Mouse (Mus musculus): ENCODE results near the gene Hoxa4. TPM values are rescaled to one million over a fixed set of nuclear protein-coding genes. Genes with fewer than 3 reads are reported as not detected.
A peak's percentile ranks its signal among the peaks of the same experiment; 100 is the strongest.

Hoxa4 gene
- total and polyA plus RNA-seq, 2 experiments from 2014 or later, result 0.22 TPM; not detected in 1

DNA sequence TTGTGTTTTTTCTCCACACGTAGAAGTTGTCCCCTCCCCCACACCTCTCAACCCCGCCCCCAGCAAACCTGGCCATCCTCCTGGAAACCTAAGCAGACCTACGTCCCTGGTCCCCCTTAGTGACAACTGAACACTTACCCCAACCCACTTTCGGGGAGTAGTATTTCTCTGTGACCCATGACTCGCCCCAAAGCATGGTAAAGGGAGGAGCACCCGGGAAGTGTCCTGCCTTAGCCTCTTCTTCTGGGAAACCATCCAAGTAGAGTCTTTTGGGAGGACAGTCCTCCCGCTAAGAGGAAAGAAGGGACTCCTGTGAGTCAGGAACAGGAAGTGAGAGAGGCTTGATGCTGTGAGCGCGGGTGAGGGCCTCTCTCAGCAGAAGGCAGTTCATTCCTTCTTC, 31.6 kb downstream of the Hoxa4 start:
- WGBS, result 7% methylated on average over 8 of the region's 9 CpGs
- no peak for TF ChIP-seq CTCF (IDR thresholded peaks at IDR 0.05)
- H3K27ac ChIP-seq (ENCODE audit: low read depth, low read length), result no peak overlapping the region
- ATAC-seq (ENCODE audit: low FRiP score) (no peak), DNase-seq (ENCODE audit: low spot score) (no peak)
- no peak overlapping the region for H3K4me3 ChIP-seq (ENCODE audit: low read depth, low read length)
- H3K27me3 ChIP-seq (ENCODE audit: insufficient read depth, low read length), result peaks cover 82% of the 10 kb centered on the region
- H3K4me2 ChIP-seq (ENCODE audit: low read depth, low read length, poor library complexity, severe bottlenecking), result no peak overlapping the region
- no peak overlapping the region for H3K9ac ChIP-seq (replicated peaks; ENCODE audit: low read length, poor library complexity, severe bottlenecking)
- H3K36me3 ChIP-seq (ENCODE audit: insufficient read depth, low read length), result no peaks in the 10 kb centered on the region
- H3K9me3 ChIP-seq (ENCODE audit: low read length), result no peaks in the 10 kb centered on the region
- H3K4me1 ChIP-seq (ENCODE audit: insufficient read depth, low read length), result peaks cover 5% of the 10 kb centered on the region; the same call in 1 of the 2 replicates

DNA sequence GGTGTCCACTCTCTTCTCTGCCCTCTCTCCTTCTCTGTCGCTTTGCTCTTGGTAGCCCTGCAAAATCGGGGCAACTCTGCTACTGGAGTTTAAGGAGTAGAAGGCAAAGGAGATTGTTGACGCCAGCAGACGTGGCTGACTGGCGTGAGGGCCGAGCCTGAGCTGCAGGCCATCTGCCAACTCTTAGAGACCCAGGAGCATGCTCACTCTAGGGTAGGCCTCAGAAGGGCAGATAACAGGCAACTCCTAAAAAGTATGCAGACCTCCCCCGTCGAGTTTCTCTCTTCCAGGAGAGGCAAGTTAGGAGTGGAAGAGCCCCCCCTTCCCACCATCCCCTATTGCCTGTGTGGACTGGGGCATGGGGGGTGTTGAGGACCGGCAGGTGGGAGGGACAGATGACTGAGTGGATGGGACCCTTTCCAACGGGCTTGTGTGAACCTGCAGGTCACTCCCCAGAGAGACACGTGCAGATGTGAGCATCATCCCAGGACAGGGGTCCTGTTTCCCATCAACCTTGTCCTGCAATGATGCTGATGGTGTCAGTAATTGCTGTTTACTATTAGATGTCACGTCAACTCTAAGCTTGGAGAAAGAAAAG, 32.3 kb downstream of the Hoxa4 start:
- H3K27ac ChIP-seq (ENCODE audit: low read depth, low read length), result no peak overlapping the region
- peaks cover 86% of the 10 kb centered on the region for H3K27me3 ChIP-seq (ENCODE audit: insufficient read depth, low read length)
- no peak for TF ChIP-seq CTCF (IDR thresholded peaks at IDR 0.05)
- ATAC-seq (ENCODE audit: low FRiP score) (peak; percentile 41), DNase-seq (ENCODE audit: low spot score) (no peak)
- H3K9ac ChIP-seq (replicated peaks; ENCODE audit: low read length, poor library complexity, severe bottlenecking), result no peak overlapping the region
- H3K9me3 ChIP-seq (ENCODE audit: low read length), result no peaks in the 10 kb centered on the region
- H3K4me2 ChIP-seq (ENCODE audit: low read depth, low read length, poor library complexity, severe bottlenecking), result peak overlapping the region; percentile 75; the same call in 1 of the 2 replicates
- 4% methylated on average over 12 of the region's 12 CpGs for WGBS
- H3K4me3 ChIP-seq (ENCODE audit: low read depth, low read length), result peak overlapping the region; percentile 39; the same call in 1 of the 2 replicates
- H3K4me1 ChIP-seq (ENCODE audit: insufficient read depth, low read length), result peaks cover 5% of the 10 kb centered on the region; the same call in 1 of the 2 replicates
- no peaks in the 10 kb centered on the region for H3K36me3 ChIP-seq (ENCODE audit: insufficient read depth, low read length)

- Histone ChIP-seq H3K27me3 (ENCODE audit: insufficient read depth, low read length) (peaks cover 86% of the 10 kb centered on the region), H3K9me3 (ENCODE audit: low read length) (no peaks in the 10 kb centered on the region), H3K9ac (replicated peaks; ENCODE audit: low read length, poor library complexity, severe bottlenecking) (no peak within 1 kb of the TSS), H3K4me1 (ENCODE audit: insufficient read depth, low read length) (peaks cover 5% of the 10 kb centered on the region; the same call in 1 of the 2 replicates), H3K36me3 (ENCODE audit: insufficient read depth, low read length) (no peaks in the 10 kb centered on the region), H3K4me3 (ENCODE audit: low read depth, low read length) (peak within 1 kb of the TSS; percentile 39), H3K4me2 (ENCODE audit: low read depth, low read length, poor library complexity, severe bottlenecking) (peak within 1 kb of the TSS; percentile 75), H3K27ac (ENCODE audit: low read depth, low read length) (no peak within 1 kb of the TSS)
- DNase-seq (ENCODE audit: low spot score), result peak; percentile 86
- 1% methylated on average over 48 of the region's 55 CpGs for WGBS
- TF ChIP-seq CTCF (IDR thresholded peaks at IDR 0.05), result no peak
- peak; percentile 34 for ATAC-seq (ENCODE audit: low FRiP score)
Observed at GRCm38 (mm10) chr6:52158276-52159051, 33.1 kb downstream of the Hoxa4 start, which contains the start of gene Hoxa1. TSS of gene Hoxa1 (minus strand) at chr6:52158317.

- no peak for DNase-seq (ENCODE audit: low spot score)
Observed at GRCm38 (mm10) chr6:52157466-52158275, 33.9 kb downstream of the Hoxa4 start.

DNA sequence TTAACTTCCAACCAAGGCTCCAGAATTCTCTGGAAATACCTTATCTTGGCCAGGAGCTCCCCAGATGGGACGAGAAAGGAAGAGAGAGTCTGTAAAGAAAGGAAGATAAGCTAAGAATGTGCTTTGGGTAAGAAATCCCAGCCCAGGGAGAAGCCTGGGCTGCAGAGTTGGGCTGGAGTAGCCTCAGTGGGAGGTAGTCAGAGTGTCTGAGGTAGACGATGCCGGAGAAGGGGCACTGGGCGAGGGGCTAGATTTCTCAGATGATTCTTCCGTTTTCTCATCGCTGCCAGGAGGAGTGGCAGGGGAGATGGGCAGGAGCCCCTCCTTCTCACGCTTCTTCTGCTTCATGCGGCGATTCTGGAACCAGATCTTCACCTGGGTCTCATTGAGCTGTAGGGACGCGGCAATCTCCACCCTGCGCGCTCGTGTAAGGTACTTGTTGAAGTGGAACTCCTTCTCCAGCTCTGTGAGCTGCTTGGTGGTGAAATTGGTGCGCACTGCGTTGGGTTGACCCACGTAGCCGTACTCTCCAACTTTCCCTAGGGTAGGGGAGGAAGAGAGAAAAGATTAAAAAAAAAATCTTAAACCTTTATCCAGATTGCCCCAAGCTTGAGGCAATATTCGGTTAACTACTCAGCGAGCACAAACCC, 34.9 kb downstream of the Hoxa4 start:
- no peak overlapping the region for H3K9ac ChIP-seq (replicated peaks; ENCODE audit: low read length, poor library complexity, severe bottlenecking)
- no peak overlapping the region for H3K4me3 ChIP-seq (ENCODE audit: low read depth, low read length)
- no peak overlapping the region for H3K27ac ChIP-seq (ENCODE audit: low read depth, low read length)
- peaks cover 5% of the 10 kb centered on the region; the same call in 1 of the 2 replicates for H3K4me1 ChIP-seq (ENCODE audit: insufficient read depth, low read length)
- H3K4me2 ChIP-seq (ENCODE audit: low read depth, low read length, poor library complexity, severe bottlenecking), result no peak overlapping the region
- no peak for ATAC-seq (ENCODE audit: low FRiP score)
- WGBS, result 3% methylated on average over 20 of the region's 20 CpGs
- H3K36me3 ChIP-seq (ENCODE audit: insufficient read depth, low read length), result no peaks in the 10 kb centered on the region
- no peak for TF ChIP-seq CTCF (IDR thresholded peaks at IDR 0.05)
- H3K27me3 ChIP-seq (ENCODE audit: insufficient read depth, low read length), result peaks cover 89% of the 10 kb centered on the region
- DNase-seq (ENCODE audit: low spot score), result no peak
- H3K9me3 ChIP-seq (ENCODE audit: low read length), result no peaks in the 10 kb centered on the region

More at GRCm38 (mm10) chr6:52157466-52158275, 33.9 kb downstream of the Hoxa4 start:
- WGBS, result 2% methylated on average over 31 of the region's 32 CpGs
- TF ChIP-seq CTCF (IDR thresholded peaks at IDR 0.05), result no peak
- Histone ChIP-seq H3K36me3 (ENCODE audit: insufficient read depth, low read length) (no peaks in the 10 kb centered on the region), H3K4me1 (ENCODE audit: insufficient read depth, low read length) (peaks cover 5% of the 10 kb centered on the region; the same call in 1 of the 2 replicates), H3K27me3 (ENCODE audit: insufficient read depth, low read length) (peaks cover 86% of the 10 kb centered on the region), H3K4me3 (ENCODE audit: low read depth, low read length) (peak overlapping the region; percentile 39), H3K27ac (ENCODE audit: low read depth, low read length) (no peak overlapping the region), H3K9me3 (ENCODE audit: low read length) (no peaks in the 10 kb centered on the region), H3K9ac (replicated peaks; ENCODE audit: low read length, poor library complexity, severe bottlenecking) (no peak overlapping the region), H3K4me2 (ENCODE audit: low read depth, low read length, poor library complexity, severe bottlenecking) (peak overlapping the region; percentile 75)
- ATAC-seq (ENCODE audit: low FRiP score), result peak; percentile 47; the same call in 1 of the 2 replicates

Data from midbrain, postnatal 0 days (tissue).